Mouse (Mus musculus) hindbrain, embryonic 15.5 days (tissue): ENCODE measurements around the gene Lrtm2. TPM values are rescaled to one million over a fixed set of nuclear protein-coding genes. Genes with fewer than 3 reads are reported as not detected.
A peak's percentile ranks its signal among the peaks of the same experiment; 100 is the strongest.

Experiments
- ATAC-seq: fragments of 200-750 bp; cut with Nextera tagmentation; 2 replicates; pipeline ENCODE4 v1.8.0; 2017; ENCODE audit warnings: low read depth, moderate number of reproducible peaks, moderate TSS enrichment; ENCODE audit not compliant: low FRiP score
- H3K27ac ChIP-seq: fragments of 300-500 bp; sonication (generic); replicated peaks from 2 replicates; pipeline ENCODE4 v1.5.1; 2015; ENCODE audit warnings: mild to moderate bottlenecking, inconsistent platforms
- H3K27me3 ChIP-seq: fragments of 300-500 bp; sonication (generic); 2 replicates; pipeline ENCODE4 v1.6.1; 2015; ENCODE audit warnings: control low read depth, inconsistent platforms
- H3K36me3 ChIP-seq: fragments of 300-500 bp; sonication (generic); 2 replicates; pipeline ENCODE4 v1.6.1; 2015; ENCODE audit warnings: control low read depth, inconsistent platforms
- H3K4me1 ChIP-seq: fragments of 300-500 bp; sonication (generic); replicated peaks from 2 replicates; pipeline ENCODE4 v1.6.1; 2015; ENCODE audit warnings: control low read depth, inconsistent platforms
- H3K4me2 ChIP-seq: fragments of 300-500 bp; sonication (generic); 2 replicates; pipeline ENCODE4 v1.6.1; 2015; ENCODE audit warnings: moderate library complexity, mild to moderate bottlenecking, inconsistent platforms
- H3K4me3 ChIP-seq: fragments of 300-500 bp; sonication (generic); 2 replicates; pipeline ENCODE4 v1.5.1; 2015; ENCODE audit warnings: mild to moderate bottlenecking, inconsistent platforms
- H3K9ac ChIP-seq: fragments of 300-500 bp; sonication (generic); 2 replicates; pipeline ENCODE4 v1.6.1; 2015; ENCODE audit warnings: inconsistent platforms
- H3K9me3 ChIP-seq: fragments of 300-500 bp; sonication (generic); 2 replicates; pipeline ENCODE4 v1.6.1; 2016; ENCODE audit warnings: control low read depth, inconsistent platforms
- WGBS: fragments of 180-500 bp; shearing (Covaris S2); methylation state at CpG from one replicate; pipeline ENCODE4 v1.1.7; 2015; 5-methylcytosine and 5-hydroxymethylcytosine counted together
- polyA plus RNA-seq: library from polyadenylated mRNA; unstranded; fragments of >200 nt; fragmentation: Nextera tagmentation; extraction: Ambion mirVana; gene quantifications from 2 replicates; pipeline ENCODE4 v1.2.1, GENCODE M21; 2015

Gene Lrtm2
- polyA plus RNA-seq, 1 experiment from 2014 or later = 14.6 TPM

GRCm38 (mm10) chr6:119333202-119333601, 2.6 kb upstream of the Lrtm2 start:
- ATAC-seq = no peak
- Histone ChIP-seq H3K4me3 (no peak overlapping the region), H3K36me3 (no peaks in the 10 kb centered on the region), H3K9ac (no peak overlapping the region), H3K4me1 (peaks cover 35% of the 10 kb centered on the region), H3K4me2 (no peak overlapping the region), H3K9me3 (no peaks in the 10 kb centered on the region), H3K27ac (no peak overlapping the region), H3K27me3 (0 out of 2 replicates have a peak, but pooled peaks cover 6% of the 10 kb centered on the region)
- WGBS = 15% methylated on average over 3 of the region's 3 CpGs

DNA sequence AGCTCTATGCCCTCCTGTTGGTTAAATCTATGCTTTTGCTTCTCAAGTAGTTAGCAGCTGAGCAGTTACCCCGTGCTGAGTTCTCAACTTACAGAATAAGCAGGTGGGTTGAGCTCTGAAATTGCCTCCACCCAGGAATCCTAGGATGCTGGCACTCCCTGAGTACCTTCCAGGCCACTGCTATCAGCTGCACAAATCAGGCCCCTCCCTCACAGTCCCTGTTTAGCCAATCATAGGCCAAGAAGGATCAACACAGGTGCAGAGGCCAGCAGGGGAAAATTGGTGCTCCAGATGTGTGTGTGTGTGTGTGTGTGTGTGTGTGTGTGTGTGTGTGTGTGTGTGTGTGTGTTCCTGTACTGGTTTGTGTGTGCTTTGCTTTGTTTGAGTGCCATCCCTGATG, 1.5 kb upstream of the Lrtm2 start:
- WGBS = 10% methylated on average over 1 of the region's 1 CpGs
- H3K4me3 ChIP-seq = no peak overlapping the region
- 0 out of 2 replicates have a peak, but pooled peaks cover 6% of the 10 kb centered on the region for H3K27me3 ChIP-seq
- H3K4me2 ChIP-seq = no peak overlapping the region
- H3K9me3 ChIP-seq = no peaks in the 10 kb centered on the region
- no peak overlapping the region for H3K9ac ChIP-seq
- peaks cover 46% of the 10 kb centered on the region for H3K4me1 ChIP-seq
- ATAC-seq = no peak
- no peak overlapping the region for H3K27ac ChIP-seq
- H3K36me3 ChIP-seq = no peaks in the 10 kb centered on the region

- 10% methylated on average over 6 of the region's 6 CpGs for WGBS
Measured at GRCm38 (mm10) chr6:119329936-119330335, 630 bp downstream of the Lrtm2 start.

DNA sequence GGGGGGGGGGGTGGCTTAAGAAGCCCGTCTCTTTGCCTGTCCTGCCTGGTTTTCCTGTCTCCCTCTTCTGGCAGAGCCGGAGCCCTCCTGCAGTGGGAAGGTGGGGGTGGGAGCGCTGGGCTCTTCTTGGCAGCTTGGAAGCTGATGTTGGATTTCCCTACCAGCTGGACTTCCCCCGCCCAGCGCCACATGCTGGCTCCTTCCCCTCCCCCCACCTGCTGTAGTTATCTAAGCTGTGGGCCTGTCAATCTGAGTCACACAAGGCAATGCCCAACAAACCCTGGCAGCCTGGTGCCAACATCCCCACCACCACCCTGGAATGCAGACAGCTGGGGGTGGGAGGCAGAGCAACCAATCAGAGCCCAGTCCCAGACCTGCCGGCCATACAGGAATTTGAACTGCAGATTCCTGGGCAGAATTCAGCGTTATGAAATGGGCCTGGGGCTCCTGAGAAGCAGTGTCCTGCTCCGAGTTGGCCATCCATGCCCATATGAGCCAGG, 1.3 kb downstream of the Lrtm2 start:
- 0 out of 2 replicates have a peak, but pooled peaks cover 2% of the 10 kb centered on the region for H3K27me3 ChIP-seq
- H3K4me1 ChIP-seq = peaks cover 58% of the 10 kb centered on the region
- peak overlapping the region; percentile 63 for H3K4me3 ChIP-seq
- peak overlapping the region; percentile 76 for H3K27ac ChIP-seq
- peak overlapping the region; percentile 81 for H3K4me2 ChIP-seq
- no peaks in the 10 kb centered on the region for H3K9me3 ChIP-seq
- H3K9ac ChIP-seq = peak overlapping the region; percentile 66
- peak; percentile 90 for ATAC-seq
- H3K36me3 ChIP-seq = no peaks in the 10 kb centered on the region
- WGBS = under 1% methylated on average over 8 of the region's 8 CpGs

More at GRCm38 (mm10) chr6:119329936-119330335, 630 bp downstream of the Lrtm2 start:
- peak overlapping the region; percentile 76 for H3K27ac ChIP-seq
- H3K4me1 ChIP-seq = peaks cover 58% of the 10 kb centered on the region
- no peaks in the 10 kb centered on the region for H3K9me3 ChIP-seq
- H3K4me3 ChIP-seq = peak overlapping the region; percentile 63
- peak; percentile 28; the same call in 1 of the 2 replicates for ATAC-seq
- peak overlapping the region; percentile 66 for H3K9ac ChIP-seq
- 0 out of 2 replicates have a peak, but pooled peaks cover 6% of the 10 kb centered on the region for H3K27me3 ChIP-seq
- no peaks in the 10 kb centered on the region for H3K36me3 ChIP-seq
- H3K4me2 ChIP-seq = peak overlapping the region; percentile 81

- ATAC-seq = peak; percentile 13
- no peaks in the 10 kb centered on the region for H3K9me3 ChIP-seq
- H3K9ac ChIP-seq = peak overlapping the region; percentile 66
- peak overlapping the region; percentile 81 for H3K4me2 ChIP-seq
- 7% methylated on average over 11 of the region's 11 CpGs for WGBS
- peak overlapping the region; percentile 76 for H3K27ac ChIP-seq
- 0 out of 2 replicates have a peak, but pooled peaks cover 2% of the 10 kb centered on the region for H3K27me3 ChIP-seq
- peaks cover 58% of the 10 kb centered on the region for H3K4me1 ChIP-seq
- no peaks in the 10 kb centered on the region for H3K36me3 ChIP-seq
- H3K4me3 ChIP-seq = peak overlapping the region; percentile 63
Measured at GRCm38 (mm10) chr6:119328521-119329115, 1.9 kb downstream of the Lrtm2 start.

- ATAC-seq = no peak
- Histone ChIP-seq H3K36me3 (no peaks in the 10 kb centered on the region; the same call in 1 of the 2 replicates), H3K9me3 (no peaks in the 10 kb centered on the region), H3K4me2 (no peak overlapping the region), H3K27ac (no peak overlapping the region), H3K9ac (no peak overlapping the region), H3K4me1 (peaks cover 53% of the 10 kb centered on the region), H3K27me3 (no peaks in the 10 kb centered on the region), H3K4me3 (no peak overlapping the region)
- 58% methylated on average over 7 of the region's 7 CpGs for WGBS
Measured at GRCm38 (mm10) chr6:119326541-119326940, 4.0 kb downstream of the Lrtm2 start.

GRCm38 (mm10) chr6:119325978-119326377, 4.6 kb downstream of the Lrtm2 start:
- WGBS = 71% methylated on average over 6 of the region's 6 CpGs
- Histone ChIP-seq H3K4me1 (peaks cover 48% of the 10 kb centered on the region), H3K27me3 (no peaks in the 10 kb centered on the region), H3K9me3 (no peaks in the 10 kb centered on the region), H3K9ac (no peak overlapping the region), H3K4me3 (no peak overlapping the region), H3K4me2 (no peak overlapping the region), H3K36me3 (no peaks in the 10 kb centered on the region; the same call in 1 of the 2 replicates), H3K27ac (no peak overlapping the region)
- no peak for ATAC-seq

DNA sequence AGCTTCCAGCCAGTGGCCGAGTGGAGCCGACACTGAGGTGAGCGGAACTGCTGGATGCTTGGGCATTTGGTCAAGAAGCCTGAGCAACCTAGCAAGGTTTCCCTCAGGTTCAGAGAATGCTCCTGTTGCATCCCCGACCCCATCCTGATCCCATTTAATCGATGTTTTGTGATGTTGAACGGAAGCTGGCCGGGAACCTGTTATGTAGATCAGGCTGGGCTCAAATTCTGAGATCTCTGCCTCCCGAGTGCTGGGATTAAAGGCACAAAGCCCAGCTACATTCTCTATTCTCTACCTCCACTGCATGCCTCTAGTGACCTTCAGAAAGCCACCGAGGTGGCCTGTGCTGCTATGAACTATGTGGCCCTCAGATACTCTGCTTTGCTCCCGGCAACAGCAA, 5.8 kb downstream of the Lrtm2 start:
- Histone ChIP-seq H3K4me2 (no peak overlapping the region), H3K9me3 (no peaks in the 10 kb centered on the region), H3K4me3 (no peak overlapping the region), H3K4me1 (peaks cover 39% of the 10 kb centered on the region), H3K36me3 (peaks cover 1% of the 10 kb centered on the region; the same call in 1 of the 2 replicates), H3K27me3 (no peaks in the 10 kb centered on the region), H3K9ac (no peak overlapping the region), H3K27ac (no peak overlapping the region)
- no peak for ATAC-seq
- 48% methylated on average over 10 of the region's 10 CpGs for WGBS

DNA sequence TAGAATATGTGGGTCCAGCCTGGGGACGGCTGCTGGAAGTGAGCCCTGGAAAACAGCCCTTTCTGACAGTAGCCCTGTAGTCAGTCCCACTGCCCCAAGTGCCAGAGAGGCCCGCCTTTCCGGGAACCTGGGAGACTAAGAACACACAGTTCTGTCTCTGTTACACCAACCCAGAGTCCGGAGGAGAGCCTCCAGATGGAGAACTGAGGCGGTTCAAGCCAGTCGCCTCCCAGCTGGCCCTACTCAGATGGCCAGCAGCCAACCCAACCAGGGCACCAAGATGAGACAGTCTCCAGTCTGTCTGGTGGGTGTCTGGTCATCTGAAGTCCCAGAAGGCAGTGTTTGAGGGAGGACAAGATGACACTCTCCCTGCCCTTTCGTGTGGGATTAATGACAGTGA, 8.8 kb downstream of the Lrtm2 start:
- H3K27ac ChIP-seq = no peak overlapping the region
- no peaks in the 10 kb centered on the region for H3K9me3 ChIP-seq
- 73% methylated on average over 7 of the region's 7 CpGs for WGBS
- H3K27me3 ChIP-seq = no peaks in the 10 kb centered on the region
- H3K4me1 ChIP-seq = peaks cover 20% of the 10 kb centered on the region
- H3K4me2 ChIP-seq = no peak overlapping the region
- peaks cover 5% of the 10 kb centered on the region; the same call in 1 of the 2 replicates for H3K36me3 ChIP-seq
- ATAC-seq = no peak
- H3K4me3 ChIP-seq = no peak overlapping the region
- no peak overlapping the region for H3K9ac ChIP-seq

- Histone ChIP-seq H3K4me3 (no peak overlapping the region), H3K4me2 (no peak overlapping the region), H3K27ac (no peak overlapping the region), H3K4me1 (peaks cover 11% of the 10 kb centered on the region; the same call in 1 of the 2 replicates), H3K36me3 (peaks cover 5% of the 10 kb centered on the region; the same call in 1 of the 2 replicates), H3K27me3 (no peaks in the 10 kb centered on the region), H3K9me3 (no peaks in the 10 kb centered on the region), H3K9ac (no peak overlapping the region)
- WGBS = 45% methylated on average over 16 of the region's 16 CpGs
- ATAC-seq = no peak
Measured at GRCm38 (mm10) chr6:119320481-119320880, 10.1 kb downstream of the Lrtm2 start.

- no peak overlapping the region for H3K4me2 ChIP-seq
- no peak overlapping the region for H3K27ac ChIP-seq
- H3K27me3 ChIP-seq = no peaks in the 10 kb centered on the region
- H3K4me3 ChIP-seq = no peak overlapping the region
- H3K4me1 ChIP-seq = peaks cover 21% of the 10 kb centered on the region
- H3K9ac ChIP-seq = no peak overlapping the region
- WGBS = 89% methylated on average over 2 of the region's 2 CpGs
- peaks cover 5% of the 10 kb centered on the region; the same call in 1 of the 2 replicates for H3K36me3 ChIP-seq
- no peak for ATAC-seq
- no peaks in the 10 kb centered on the region for H3K9me3 ChIP-seq
Measured at GRCm38 (mm10) chr6:119319358-119319757, 11.2 kb downstream of the Lrtm2 start.

DNA sequence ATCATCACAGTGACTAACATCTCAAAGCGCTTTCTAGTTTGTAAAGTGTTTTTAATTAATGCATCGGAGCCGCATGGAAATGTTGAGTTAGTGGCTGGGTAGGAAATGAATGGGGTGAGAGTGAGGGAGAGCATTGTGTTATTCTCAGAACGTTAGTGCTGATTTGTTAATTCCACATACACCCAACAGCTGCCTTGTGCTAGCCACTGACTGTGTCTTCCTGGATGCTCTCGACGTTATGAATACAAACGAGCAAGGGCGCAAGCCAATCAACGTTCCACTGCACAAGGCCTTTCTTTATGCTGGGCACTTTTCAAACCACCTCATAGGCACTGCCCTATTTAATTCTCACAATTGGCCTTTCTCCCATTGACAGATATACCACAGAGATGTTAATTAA, 11.8 kb downstream of the Lrtm2 start:
- Histone ChIP-seq H3K4me3 (no peak overlapping the region), H3K9me3 (no peaks in the 10 kb centered on the region), H3K27me3 (no peaks in the 10 kb centered on the region), H3K4me2 (no peak overlapping the region), H3K4me1 (peaks cover 27% of the 10 kb centered on the region), H3K9ac (no peak overlapping the region), H3K27ac (0 out of 2 replicates have a peak overlapping the region, but pooled peaks have one; percentile 37), H3K36me3 (peaks cover 5% of the 10 kb centered on the region; the same call in 1 of the 2 replicates)
- WGBS = 33% methylated on average over 9 of the region's 9 CpGs
- ATAC-seq = peak; percentile 64; the same call in 1 of the 2 replicates
